14 mouse cellular contexts compared by ENCODE assay signal in genomic region chr8:114458113-114458784, GRCm38 (mm10). TPM values are rescaled to one million over a fixed set of nuclear protein-coding genes. Genes with fewer than 3 reads are reported as not detected.
DNase-seq lines count a peak whose midpoint lies in the region; ATAC-seq lines count a peak whose summit lies in the region.
"Had no signal": no experiment of that assay in that cellular context is flagged by ENCODE, and none has a peak within 500 bp of the region (broad histone marks: within the 10 kb centered on the region; RNA-seq: fewer than 3 reads in every experiment).

No protein-coding gene starts in this region.

- ATAC-seq in intestine, embryonic 16.5 days: peak; percentile 66
- ATAC-seq: forebrain, embryonic 15.5 days had no signal

- H3K27ac ChIP-seq in intestine, embryonic 16.5 days (ENCODE audit: low read length): peak overlapping the region; percentile 70
- H3K27ac ChIP-seq: forebrain, embryonic 15.5 days; hindbrain, embryonic 15.5 days had no signal

- intact Hi-C loops in heart, postnatal 25 days (cut with DNase I): loop anchor here (5.0 to 10.0 kb wide), 2 partner anchors 317 to 514 kb away; no protein-coding TSS in a partner anchor
- intact Hi-C loops in left cerebral cortex, postnatal 10 days (cut with DNase I): loop anchor here (10.0 kb wide), 1 partner anchor 517 kb away; no protein-coding TSS in a partner anchor

- 0 out of 2 replicates have a peak, but pooled peaks cover 2% of the 10 kb centered on the region for H3K4me1 ChIP-seq in intestine, embryonic 16.5 days (ENCODE audit: control insufficient read depth, insufficient read depth, low read length)

- no peak overlapping the region for H3K4me2 ChIP-seq in intestine, embryonic 16.5 days (ENCODE audit: low read depth, low read length)
- H3K4me2 ChIP-seq: forebrain, embryonic 15.5 days; hindbrain, embryonic 15.5 days had no signal

- H3K27me3 ChIP-seq in intestine, embryonic 16.5 days (replicated peaks; ENCODE audit: control insufficient read depth, insufficient read depth, low read length): no peaks in the 10 kb centered on the region
- H3K27me3 ChIP-seq: CH12.LX; forebrain, embryonic 15.5 days; hindbrain, embryonic 15.5 days had no signal

- no peaks in the 10 kb centered on the region for H3K36me3 ChIP-seq in intestine, embryonic 16.5 days (ENCODE audit: control insufficient read depth, insufficient read depth, low read length)
- H3K36me3 ChIP-seq: forebrain, embryonic 15.5 days; hindbrain, embryonic 15.5 days had no signal

- no peak overlapping the region for H3K9ac ChIP-seq in intestine, embryonic 16.5 days (ENCODE audit: low read depth, low read length)
- H3K9ac ChIP-seq: forebrain, embryonic 15.5 days; hindbrain, embryonic 15.5 days had no signal

- H3K4me3 ChIP-seq in intestine, embryonic 16.5 days (ENCODE audit: low read length): no peak overlapping the region
- H3K4me3 ChIP-seq: forebrain, embryonic 15.5 days; hindbrain, embryonic 15.5 days had no signal

- WGBS in intestine, embryonic 16.5 days: 49% methylated on average over 25 of the region's 25 CpGs

- no peaks in the 10 kb centered on the region for H3K9me3 ChIP-seq in intestine, embryonic 16.5 days (ENCODE audit: control insufficient read depth, low read length)
- H3K9me3 ChIP-seq: forebrain, embryonic 15.5 days; hindbrain, embryonic 15.5 days had no signal

- DNase-seq in heart, adult 18-20 months: peak; percentile 46 to 51
- DNase-seq in heart, postnatal 25 days (ENCODE audit: low spot score): no peak
- peak; percentile 40 for DNase-seq in urinary bladder, postnatal 14 days (ENCODE audit: low spot score)
- DNase-seq in urinary bladder, adult 2 months (ENCODE audit: low spot score): no peak
- DNase-seq in thymus, postnatal 25 days: no peak
- no peak for DNase-seq in spleen, postnatal 10 days (ENCODE audit: low spot score in 2 of 2)
- no peak for DNase-seq in left cerebral cortex, postnatal 10 days (ENCODE audit: extremely low spot score in 1 of 2, low spot score in 2 of 2)
- DNase-seq: thymus, postnatal 14 days had no signal

RNA-seq across cellular contexts. Expression of gene Wwox, which starts 18.8 kb away (rescaled TPM):
- 1 to 10 TPM; 3.8 to 5.3 TPM for total RNA-seq in heart, adult 18-20 months (2021)
- total RNA-seq in heart, postnatal 25 days (2021): 1 to 10 TPM; 3.9 to 4.0 TPM
- 7.9 and 10.1 TPM in 2 replicates for polyA plus RNA-seq in urinary bladder, adult 2 months (2012; rRNA removed)
- polyA plus RNA-seq in intestine, embryonic 16.5 days (2015; fragmentation: Nextera tagmentation; extraction: Ambion mirVana): 10.9 and 12.8 TPM in 2 replicates
- 10 to 100 TPM; 12.5 to 13.4 TPM for total RNA-seq in left cerebral cortex, postnatal 10 days (2021)

RNA-seq across cellular contexts. Expression of gene Clec3a, which starts 40.4 kb away (rescaled TPM):
- under 1 TPM in 1 of 2 experiments, not detected in 1; 0.65 TPM for total RNA-seq in heart, adult 18-20 months (2021)
- under 1 TPM; 0.78 to 0.98 TPM for total RNA-seq in heart, postnatal 25 days (2021)
- not detected in 2 replicates for polyA plus RNA-seq in urinary bladder, adult 2 months (2012; rRNA removed)
- not detected in 2 replicates for polyA plus RNA-seq in intestine, embryonic 16.5 days (2015; fragmentation: Nextera tagmentation; extraction: Ambion mirVana)
- not detected for total RNA-seq in left cerebral cortex, postnatal 10 days (2021)
- total RNA-seq: CH12.LX; left cerebral cortex, adult 8-10 months; megakaryocyte, adult 5-6 weeks had no signal
- polyA plus RNA-seq: forebrain, embryonic 15.5 days; hindbrain, embryonic 15.5 days had no signal

Comparison
In these comparisons a context has a peak if more than half of its experiments do, and no peak if none do; other contexts are left out.
1. DNase-seq: peak in heart, adult 18-20 months (2 of 2) and urinary bladder, postnatal 14 days (single experiment); none in heart, postnatal 25 days (single experiment), urinary bladder, adult 2 months (single experiment), thymus, postnatal 25 days (single experiment), spleen, postnatal 10 days (0 of 2) and left cerebral cortex, postnatal 10 days (0 of 2).